Mouse (Mus musculus) spleen, adult 2 months (tissue): ENCODE measurements around the gene Selenoh. TPM values are rescaled to one million over a fixed set of nuclear protein-coding genes. Genes with fewer than 3 reads are reported as not detected.
"Not testable (repeated sequence)": the region's sequence is repeated elsewhere in the genome, so short reads cannot be mapped to it uniquely, and the experiment has no call there.

Experiments used
- DNase-seq, 2 experiments: peaks; one replicate each; pipeline versions ENCODE4 v3.0.0 to v3.0.0-alpha.2; 2012 to 2021; ENCODE audit warnings: low spot score in 2 of 2, low read depth in 1 of 2
- H3K27ac ChIP-seq: fragments of 200-500 bp; 2 replicates; pipeline ENCODE4 v1.5.1; 2012; ENCODE audit warnings: low read length, inconsistent platforms; ENCODE audit not compliant: insufficient read depth
- H3K27me3 ChIP-seq: fragments of 200-500 bp; 2 replicates; pipeline ENCODE4 v1.6.1; 2012; ENCODE audit warnings: mild to moderate bottlenecking, moderate library complexity, low read length, inconsistent platforms; ENCODE audit not compliant: control insufficient read depth, insufficient read depth
- H3K36me3 ChIP-seq: fragments of 200-500 bp; 2 replicates; pipeline ENCODE4 v1.6.1; 2012; ENCODE audit warnings: mild to moderate bottlenecking, low read length, inconsistent platforms; ENCODE audit not compliant: control insufficient read depth, insufficient read depth
- H3K4me1 ChIP-seq: fragments of 200-500 bp; 2 replicates; pipeline ENCODE4 v1.6.1; 2011; ENCODE audit warnings: inconsistent platforms; ENCODE audit not compliant: control insufficient read depth, insufficient read depth, insufficient read length
- H3K4me3 ChIP-seq: fragments of 200-500 bp; 2 replicates; pipeline ENCODE4 v1.5.1; 2011; ENCODE audit warnings: mild to moderate bottlenecking, inconsistent platforms; ENCODE audit not compliant: insufficient read depth, insufficient read length; ENCODE audit errors: extremely low read depth
- CTCF ChIP-seq: fragments of 200-500 bp; IDR thresholded peaks from 2 replicates; pipeline ENCODE4 v1.5.1; 2011; ENCODE audit warnings: mild to moderate bottlenecking, inconsistent platforms; ENCODE audit not compliant: insufficient read depth, insufficient read length, insufficient replicate concordance; ENCODE audit errors: extremely low read depth
- POLR2A ChIP-seq: fragments of 200-500 bp; IDR thresholded peaks from 2 replicates; pipeline ENCODE4 v1.6.1; 2011; ENCODE audit warnings: low read depth, low read length, inconsistent platforms
- WGBS: fragments of 180-500 bp; shearing (Covaris S2); methylation state at CpG from one replicate; pipeline ENCODE4 v1.1.7; 2018; 5-methylcytosine and 5-hydroxymethylcytosine counted together
- polyA plus RNA-seq: library from polyadenylated mRNA; depleted of rRNA; stranded (reverse); fragments of >200 nt; gene quantifications from 2 replicates; pipeline ENCODE4 v1.2.3, GENCODE M21; 2012

Gene Selenoh
- polyA plus RNA-seq, 1 experiment = 52.6 TPM

DNA sequence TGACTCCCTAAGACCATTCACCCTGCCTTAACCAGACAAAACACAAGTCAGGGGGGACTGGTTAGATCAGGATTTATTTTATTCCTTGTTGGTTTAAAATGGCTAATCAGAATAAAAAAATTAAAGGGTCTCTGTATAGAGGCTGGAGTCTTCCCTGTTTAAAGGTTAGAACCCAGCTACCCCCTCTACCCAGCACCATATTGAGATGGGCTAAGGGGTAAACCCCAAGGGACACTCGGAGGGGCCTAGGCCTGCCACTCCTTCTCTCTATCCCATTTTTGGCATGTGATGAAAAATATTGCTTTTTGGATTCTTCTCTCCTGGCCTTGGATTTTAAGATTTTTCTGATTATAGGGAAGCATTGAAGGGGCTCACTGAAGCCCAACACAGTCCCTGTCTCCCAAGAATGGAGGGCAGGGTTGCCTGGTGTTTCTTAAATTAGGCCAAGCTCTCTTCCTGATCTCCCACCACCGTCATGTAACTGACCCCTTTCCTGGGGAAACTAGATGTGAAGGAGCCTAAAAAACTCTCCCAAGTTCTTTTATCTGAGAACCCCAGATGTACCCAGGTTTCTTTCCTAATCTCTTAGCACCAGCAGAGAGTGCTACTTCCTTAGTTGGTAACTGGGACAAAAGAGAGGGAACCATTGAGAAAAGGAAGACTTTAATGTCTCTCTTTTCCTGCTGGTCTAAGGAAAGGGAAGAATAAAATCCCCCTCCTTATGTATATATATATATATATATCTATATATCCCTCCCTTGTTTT lies 17.7 kb upstream of the Selenoh start:
- H3K27ac ChIP-seq = no peak overlapping the region
- TF ChIP-seq POLR2A = no peak
- no peak for TF ChIP-seq CTCF
- DNase-seq = no peak
- H3K4me1 ChIP-seq = no peaks in the 10 kb centered on the region
- H3K36me3 ChIP-seq = peaks cover 42% of the 10 kb centered on the region
- H3K4me3 ChIP-seq = no peak overlapping the region
- WGBS = 78% methylated on average over 2 of the region's 2 CpGs
- H3K27me3 ChIP-seq = no peaks in the 10 kb centered on the region

DNA sequence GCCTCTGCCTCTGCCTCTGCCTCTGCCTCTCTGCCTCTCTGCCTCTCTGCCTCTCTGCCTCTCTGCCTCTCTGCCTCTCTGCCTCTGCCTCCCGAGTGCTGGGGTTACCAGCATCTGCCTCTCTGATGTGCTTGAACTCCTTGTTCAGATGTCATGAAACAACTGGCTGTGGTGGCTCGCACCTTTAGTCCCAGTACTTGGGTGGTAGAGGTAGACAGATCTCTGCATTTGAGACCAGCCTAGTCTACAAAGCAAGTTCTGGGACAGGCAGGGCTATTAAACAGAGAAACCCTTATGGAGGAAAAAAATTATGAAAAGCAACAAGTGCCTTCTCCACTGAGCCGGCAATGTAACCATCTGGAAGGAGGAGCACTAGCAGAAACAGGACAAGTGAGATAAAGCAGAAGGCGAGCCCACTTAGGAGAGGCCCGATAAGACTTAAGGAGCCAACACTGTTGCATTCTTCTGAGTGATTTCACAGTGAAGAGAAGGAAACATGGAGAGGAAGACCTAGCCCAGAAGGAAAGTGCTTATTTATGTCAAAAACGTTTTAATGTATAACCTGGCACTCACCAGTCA lies 12.1 kb upstream of the Selenoh start:
- Histone ChIP-seq H3K4me1 (no peaks in the 10 kb centered on the region), H3K27me3 (no peaks in the 10 kb centered on the region), H3K27ac (peak overlapping the region; percentile 32; the same call in 1 of the 2 replicates), H3K4me3 (no peak overlapping the region), H3K36me3 (peaks cover 14% of the 10 kb centered on the region)
- DNase-seq = no peak
- WGBS = 73% methylated on average over 6 of the region's 6 CpGs
- TF ChIP-seq POLR2A = no peak
- no peak for TF ChIP-seq CTCF

DNA sequence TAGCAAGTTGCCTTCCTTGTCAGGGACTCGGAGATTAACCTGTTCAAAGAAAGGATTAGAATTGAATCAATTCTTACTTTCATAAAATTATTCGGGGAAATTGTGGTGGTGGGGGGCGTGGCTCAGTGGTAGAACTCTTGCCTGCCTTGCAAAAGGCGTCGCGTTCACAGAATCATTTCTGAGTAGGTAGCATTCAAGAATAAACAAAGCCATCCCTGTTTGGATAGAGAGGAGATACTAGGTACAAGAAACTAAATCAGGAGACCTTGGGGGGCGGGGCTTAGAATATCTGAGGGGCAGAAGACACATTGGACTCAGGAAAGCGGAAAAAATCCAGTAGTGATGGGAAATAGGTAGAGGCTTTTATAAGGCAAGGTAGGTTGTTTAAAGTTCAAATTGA lies 8.4 kb upstream of the Selenoh start, which contains the start of gene Tmx2:
Gene Tmx2 (minus strand): TSS at position 125 of the 400 bp plus-strand sequence.
- no peaks in the 10 kb centered on the region for H3K27me3 ChIP-seq
- H3K36me3 ChIP-seq = peaks cover 7% of the 10 kb centered on the region
- no peak for TF ChIP-seq CTCF
- TF ChIP-seq POLR2A = no peak
- no peak for DNase-seq
- H3K4me1 ChIP-seq = no peaks in the 10 kb centered on the region; the same call in 1 of the 2 replicates
- peak within 1 kb of the TSS; percentile 27; the same call in 1 of the 2 replicates for H3K27ac ChIP-seq
- 19% methylated on average over 8 of the region's 8 CpGs for WGBS
- H3K4me3 ChIP-seq = peak within 1 kb of the TSS; percentile 86

DNA sequence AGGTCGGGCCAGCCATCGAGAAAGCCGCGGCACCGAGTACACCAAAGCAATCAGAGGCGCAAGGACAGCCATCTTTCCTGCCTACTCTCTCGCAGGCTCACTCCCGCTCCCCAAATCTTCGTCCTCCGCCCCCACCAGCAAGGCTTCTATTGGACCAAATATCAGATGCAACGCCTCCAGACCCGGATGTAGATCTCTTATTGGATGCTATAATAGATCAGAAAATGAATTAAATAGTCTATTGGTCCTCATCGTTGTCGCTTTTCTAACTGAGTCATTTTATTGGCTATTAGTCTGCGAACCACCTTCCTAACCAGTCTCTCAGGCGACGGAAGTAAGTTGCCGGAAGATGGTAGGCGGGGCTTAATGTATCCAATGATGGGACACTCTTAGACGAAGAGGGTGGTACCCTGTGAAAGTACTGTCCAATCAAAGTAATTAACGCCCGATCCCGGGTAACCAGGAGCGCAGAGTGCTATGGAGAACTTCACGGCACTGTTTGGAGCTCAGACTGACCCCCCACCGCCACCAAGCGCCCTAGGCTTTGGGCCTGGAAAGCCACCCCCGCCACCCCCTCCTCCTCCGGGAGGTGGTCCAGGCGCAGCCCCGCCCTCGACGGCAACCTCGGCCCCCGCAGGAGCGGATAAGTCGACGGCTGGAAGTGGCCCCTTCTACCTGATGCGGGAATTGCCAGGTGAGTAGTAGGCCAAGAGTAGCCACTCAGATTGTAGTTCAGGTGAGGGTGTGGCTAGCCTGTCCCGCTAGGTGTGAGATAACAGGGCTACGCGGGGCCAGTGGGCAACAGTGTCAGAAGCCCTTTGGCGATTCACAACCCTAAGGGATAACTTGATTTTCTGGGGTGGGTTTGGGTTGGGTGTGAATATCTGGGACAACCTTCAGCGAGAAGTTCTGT lies 7.7 kb upstream of the Selenoh start, which contains the start of the genes Gm28635 and Med19:
Gene Gm28635 (minus strand): TSS at position 74 of the 913 bp plus-strand sequence.
Gene Med19 (plus strand): TSS at position 435 of the 913 bp plus-strand sequence.
- Histone ChIP-seq H3K4me1 (no peaks in the 10 kb centered on the region; the same call in 1 of the 2 replicates), H3K27ac (peak within 1 kb of the TSS; percentile 61), H3K27me3 (no peaks in the 10 kb centered on the region), H3K36me3 (peaks cover 10% of the 10 kb centered on the region), H3K4me3 (peak within 1 kb of the TSS; percentile 86)
- DNase-seq = peak; percentile 88 to 99
- under 1% methylated on average over 43 of the region's 44 CpGs for WGBS
- TF ChIP-seq CTCF (no peak), POLR2A (0 out of 2 replicates have a peak, but pooled peaks have one; percentile 29)

- no peak for DNase-seq
- Histone ChIP-seq H3K4me1 (no peaks in the 10 kb centered on the region; the same call in 1 of the 2 replicates), H3K36me3 (peaks cover 12% of the 10 kb centered on the region), H3K27me3 (no peaks in the 10 kb centered on the region), H3K27ac (peak overlapping the region; percentile 61), H3K4me3 (peak overlapping the region; percentile 58)
- TF ChIP-seq CTCF (0 out of 2 replicates have a peak, but pooled peaks have one; percentile 0), POLR2A (no peak)
- WGBS = 9% methylated on average over 22 of the region's 22 CpGs
Observed at GRCm38 (mm10) chr2:84677270-84677967, 6.8 kb upstream of the Selenoh start.

DNA sequence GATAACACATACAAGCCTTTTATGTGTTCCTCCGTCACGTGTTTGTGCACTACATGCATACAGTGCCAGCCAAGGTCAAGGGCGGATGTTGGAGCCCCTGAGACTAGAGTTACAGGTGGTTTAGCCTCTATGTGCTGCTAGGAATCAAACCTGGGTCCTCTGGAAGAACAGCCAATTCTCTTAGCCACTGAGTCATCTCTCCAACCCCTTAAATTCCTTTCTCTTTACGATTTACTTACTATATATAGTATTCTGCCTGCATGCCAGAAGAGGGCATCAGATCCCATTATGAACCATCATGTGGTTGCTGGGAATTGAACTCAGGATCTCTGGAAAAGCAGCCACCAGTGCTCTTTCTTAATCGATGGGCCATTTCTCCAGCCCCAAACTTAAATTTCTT lies 965 bp upstream of the Selenoh start:
- not testable (repeated sequence) for DNase-seq, H3K27me3 ChIP-seq, H3K27ac ChIP-seq, H3K4me3 ChIP-seq, H3K4me1 ChIP-seq
- 76% methylated on average over 4 of the region's 5 CpGs for WGBS
- peaks cover 12% of the 10 kb centered on the region for H3K36me3 ChIP-seq
